Mouse (Mus musculus) kidney, adult 8-10 months (tissue): ENCODE measurements around the gene Scfd2.

ENCODE experiments used
- DNase-seq, 2 experiments: peaks; one replicate each; pipeline ENCODE4 v3.0.0; 2022

The Scfd2 gene

GRCm38 (mm10) chr5:74363296-74363695, 168.3 kb downstream of the Scfd2 start:
- DNase-seq: no peak

DNA sequence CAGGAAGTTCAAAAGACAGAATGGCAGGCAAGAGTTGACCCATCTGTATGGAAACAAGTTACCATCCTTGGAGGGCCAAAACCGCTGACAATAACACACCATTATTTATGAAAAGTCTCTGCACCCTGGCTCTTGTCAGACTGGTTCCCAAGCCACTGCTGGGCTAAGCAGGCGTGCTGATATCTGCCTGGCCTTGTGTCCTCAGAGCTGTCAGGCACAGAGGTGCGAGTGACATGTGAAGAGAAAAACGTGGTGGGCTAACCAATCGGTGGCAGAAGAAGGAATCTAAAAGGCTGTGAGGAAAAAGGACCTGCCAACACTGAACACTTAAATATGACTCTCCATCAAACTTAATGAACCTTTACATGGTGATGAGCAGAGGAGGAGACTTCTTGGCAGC, 170.0 kb downstream of the Scfd2 start:
- no peak for DNase-seq

DNA sequence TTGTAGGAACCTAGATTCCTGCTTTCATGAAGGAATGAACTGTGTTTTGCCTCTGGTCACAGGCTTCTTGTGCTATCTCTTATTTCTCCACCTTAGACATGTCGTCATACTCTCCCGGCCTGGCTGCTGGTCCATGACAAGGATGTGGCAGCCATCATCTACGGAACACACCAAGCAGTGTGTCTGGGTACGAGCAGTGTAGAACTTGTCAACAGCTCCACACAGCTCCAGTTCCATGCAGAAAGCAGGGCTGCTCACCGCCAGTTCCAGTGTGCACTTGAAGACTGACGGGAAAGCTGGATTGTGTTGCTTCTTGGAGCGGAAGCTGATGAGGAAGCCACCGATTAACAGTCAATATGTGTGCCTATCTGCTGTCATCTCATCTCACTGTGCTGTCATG, 173.5 kb downstream of the Scfd2 start:
- no peak for DNase-seq

DNA sequence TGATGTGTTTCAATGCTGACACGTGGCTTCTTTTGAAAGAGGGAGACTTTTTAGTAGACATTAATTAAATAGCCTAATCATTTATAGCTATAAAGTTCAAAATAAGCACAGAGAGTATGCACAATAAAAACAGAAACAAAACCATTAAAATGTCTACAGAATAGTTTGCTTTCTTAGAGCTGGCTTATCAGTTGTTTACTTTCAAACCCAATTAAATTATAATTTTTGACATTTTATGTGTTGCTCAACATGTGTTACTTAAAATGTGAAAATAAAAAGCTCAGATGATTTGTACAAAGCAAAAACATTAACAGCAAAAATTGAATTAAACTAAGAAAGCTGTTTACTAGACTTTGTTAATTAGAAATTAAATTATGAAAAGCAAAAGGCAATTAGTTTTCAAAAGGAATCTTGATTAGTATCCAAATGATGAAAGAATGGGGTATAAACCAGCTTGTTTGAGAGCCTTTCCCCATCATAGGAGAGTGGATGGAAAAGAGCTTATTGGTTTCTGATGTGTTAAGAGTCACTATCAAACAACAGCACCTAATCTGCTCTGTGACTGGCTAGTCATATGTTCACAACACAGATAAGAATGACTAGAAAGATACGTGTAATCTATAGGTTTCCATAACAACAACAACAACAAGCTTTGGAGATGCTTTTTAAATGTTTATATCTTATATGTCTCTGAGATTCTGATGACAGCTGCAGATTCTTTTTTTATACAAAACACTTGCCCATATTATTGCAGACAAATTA, 176.0 kb downstream of the Scfd2 start:
- DNase-seq: no peak

DNA sequence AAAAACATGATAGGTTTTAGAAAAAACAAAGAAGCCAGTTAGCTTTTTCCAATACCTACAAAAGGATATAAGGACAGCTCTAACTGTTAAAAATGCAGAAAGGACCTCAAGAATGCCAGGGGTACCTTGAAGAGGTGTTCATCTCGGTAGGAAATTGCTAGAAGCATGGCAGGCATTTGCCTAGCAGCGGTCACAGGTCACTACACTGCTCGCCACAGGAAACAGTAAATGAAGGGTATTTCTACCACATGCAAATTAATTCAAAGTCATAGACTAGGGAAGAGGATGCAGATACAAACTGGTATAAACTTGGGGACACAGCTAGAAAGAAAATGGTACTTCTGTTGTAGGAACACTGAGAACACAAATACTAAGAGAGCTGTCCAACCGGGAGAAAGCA, 180.7 kb downstream of the Scfd2 start:
- no peak for DNase-seq

DNA sequence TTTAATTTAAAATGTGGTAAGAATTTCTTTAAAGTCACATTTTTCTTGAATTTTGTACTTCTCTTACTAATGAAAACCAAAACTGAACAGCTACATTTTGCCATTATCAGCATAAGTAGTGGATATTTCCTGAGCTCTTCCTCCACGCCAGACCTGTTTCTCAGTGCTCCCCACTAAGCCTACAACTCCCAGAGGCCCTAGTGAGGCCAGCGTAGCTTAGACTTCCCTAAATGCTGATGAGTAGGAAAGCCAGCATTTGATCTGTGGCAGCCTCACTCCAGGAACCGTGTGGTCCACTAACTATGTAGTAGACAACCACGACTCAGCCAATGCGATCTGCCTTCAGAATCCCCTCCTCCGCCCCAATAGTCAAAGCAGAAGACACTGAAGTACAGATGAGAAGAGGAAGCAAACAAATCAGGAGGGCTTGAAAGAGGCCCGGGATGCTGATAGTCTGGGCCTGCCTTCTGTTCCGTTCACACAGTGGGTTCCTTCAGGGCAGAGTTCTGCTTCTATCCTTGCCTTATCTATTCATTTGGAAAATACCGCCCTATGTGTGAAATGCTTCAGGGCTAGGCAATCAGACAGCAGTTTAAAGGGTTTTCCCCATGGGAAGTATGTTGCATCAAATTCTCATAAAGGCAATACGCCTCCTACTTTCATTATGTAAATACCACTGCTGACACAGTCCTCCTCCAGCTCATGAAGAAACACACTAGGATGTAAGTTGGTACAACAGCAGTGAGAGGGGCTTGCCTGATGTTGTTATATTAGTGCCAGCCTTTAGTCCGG, 183.3 kb downstream of the Scfd2 start:
- no peak for DNase-seq

GRCm38 (mm10) chr5:74343045-74343444, 188.5 kb downstream of the Scfd2 start:
- no peak for DNase-seq

- no peak for DNase-seq
Measured at GRCm38 (mm10) chr5:74342557-74342956, 189.0 kb downstream of the Scfd2 start.

DNA sequence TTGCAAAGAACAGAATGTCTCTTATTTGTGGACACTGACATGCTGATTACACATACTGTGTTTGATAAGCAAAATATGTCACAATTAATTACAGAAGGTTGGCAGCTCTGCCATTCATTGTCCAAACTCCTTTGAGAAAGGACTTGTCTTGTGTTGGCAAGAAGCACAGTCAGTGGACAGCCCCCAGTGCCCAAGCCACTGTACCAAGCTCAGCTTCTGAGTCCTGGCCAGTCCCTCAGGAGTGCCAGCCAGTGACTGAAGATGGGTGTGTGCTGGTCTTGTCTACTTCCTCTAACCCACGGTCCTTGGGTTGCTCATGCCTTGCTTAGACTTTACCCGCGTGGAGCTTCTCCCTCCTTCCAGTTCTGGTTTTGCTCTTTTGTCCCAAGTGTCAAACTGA, 194.1 kb downstream of the Scfd2 start:
- no peak for DNase-seq

DNA sequence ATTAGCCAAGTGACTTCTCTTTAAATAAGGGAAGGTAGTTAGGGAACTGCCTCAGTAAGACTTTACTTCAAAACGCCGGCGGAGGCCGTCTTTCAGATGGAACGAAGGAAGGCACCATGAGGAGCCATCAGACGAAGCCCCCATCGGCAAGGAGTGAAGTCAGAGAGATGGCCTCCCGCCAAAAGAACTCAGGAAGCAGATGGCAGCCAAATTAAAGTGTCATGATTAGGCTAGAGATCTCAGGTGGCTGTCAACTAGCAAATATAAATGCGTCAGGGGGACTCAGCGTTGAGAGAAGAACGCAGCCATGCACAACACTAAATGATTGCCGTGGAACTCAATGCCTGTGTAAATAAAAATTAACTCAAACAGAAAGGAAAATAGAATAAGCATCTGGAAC, 194.8 kb downstream of the Scfd2 start:
- no peak for DNase-seq

- no peak for DNase-seq
Measured at GRCm38 (mm10) chr5:74333258-74333657, 198.3 kb downstream of the Scfd2 start.

DNA sequence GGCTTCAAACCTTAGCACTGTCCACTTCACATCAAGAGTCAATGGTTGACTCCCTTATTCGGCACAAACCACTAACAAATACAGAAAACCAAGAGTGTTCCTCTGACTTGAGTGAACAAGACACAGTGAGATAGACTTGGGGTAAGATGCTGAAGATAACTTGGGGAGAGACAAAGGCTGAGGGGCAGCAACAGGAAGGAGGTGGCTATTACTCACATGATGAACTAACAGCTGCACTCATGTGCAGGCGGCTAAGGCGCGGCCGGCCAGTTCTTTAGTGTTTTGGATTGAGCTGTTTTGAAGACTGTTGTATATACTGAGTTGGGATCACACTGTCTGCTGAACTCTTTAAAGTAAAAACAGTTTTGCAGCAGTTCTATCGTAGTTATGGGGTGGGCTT, 205.3 kb downstream of the Scfd2 start:
- DNase-seq: no peak

DNA sequence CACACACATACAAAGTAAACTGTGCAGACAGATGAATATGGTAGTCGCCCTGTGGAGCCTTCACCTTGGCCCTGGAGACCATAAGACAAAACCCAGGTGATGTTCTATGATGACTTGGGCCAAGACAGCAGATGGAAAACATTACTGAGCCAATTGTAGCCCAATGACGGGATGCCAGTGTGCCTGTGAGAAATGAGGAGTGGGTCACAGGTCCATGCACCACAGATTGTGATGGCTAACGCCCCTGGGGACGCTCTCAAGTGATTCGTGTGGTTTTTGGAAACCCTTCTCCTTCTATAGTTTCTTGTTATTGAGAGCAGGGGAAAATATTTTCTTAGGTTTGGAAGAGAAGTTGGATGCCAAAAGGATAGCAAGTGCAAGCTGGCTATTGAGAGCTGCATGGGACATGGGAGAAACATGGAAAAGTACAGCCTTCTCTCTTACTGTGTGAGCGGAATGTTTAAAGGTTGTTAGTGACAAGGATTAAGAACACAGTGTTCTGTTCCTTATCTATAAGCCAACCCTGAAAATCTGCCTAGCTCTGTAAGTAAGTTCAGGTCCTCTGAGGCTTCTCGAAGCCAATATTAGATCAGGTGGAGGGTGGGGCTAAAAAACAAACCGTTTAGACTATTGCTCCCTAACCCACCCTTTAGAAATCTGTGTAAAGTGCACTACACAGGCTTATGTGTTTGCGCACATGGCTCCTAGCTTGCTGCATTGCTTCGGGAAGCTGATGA, 210.4 kb downstream of the Scfd2 start:
- DNase-seq: no peak

DNA sequence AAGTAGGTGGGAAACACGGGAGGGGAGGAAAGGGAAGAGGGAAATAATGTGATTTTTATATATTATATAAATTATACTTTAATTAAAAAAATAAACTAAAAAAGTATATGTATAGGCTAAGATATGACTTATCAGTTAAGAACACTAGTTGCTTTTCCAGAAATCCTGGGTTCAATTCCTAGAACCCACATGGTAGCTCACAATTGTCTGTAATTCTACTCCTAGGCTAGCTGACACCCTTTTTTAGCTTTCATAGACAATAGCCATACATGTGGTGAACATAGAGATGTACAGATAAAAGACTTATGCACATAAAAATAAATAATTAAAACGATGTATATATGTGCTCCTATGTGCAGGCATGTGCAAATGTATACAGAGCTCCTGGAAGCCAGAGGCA, 212.0 kb downstream of the Scfd2 start:
- no peak for DNase-seq

- DNase-seq: no peak
Measured at GRCm38 (mm10) chr5:74317174-74317573, 214.4 kb downstream of the Scfd2 start.

GRCm38 (mm10) chr5:74316333-74316945, 215.1 kb downstream of the Scfd2 start:
- no peak for DNase-seq

- DNase-seq: peak in 1 of 2 experiments; percentile 18
Measured at GRCm38 (mm10) chr5:74315471-74316245, 215.9 kb downstream of the Scfd2 start.

DNA sequence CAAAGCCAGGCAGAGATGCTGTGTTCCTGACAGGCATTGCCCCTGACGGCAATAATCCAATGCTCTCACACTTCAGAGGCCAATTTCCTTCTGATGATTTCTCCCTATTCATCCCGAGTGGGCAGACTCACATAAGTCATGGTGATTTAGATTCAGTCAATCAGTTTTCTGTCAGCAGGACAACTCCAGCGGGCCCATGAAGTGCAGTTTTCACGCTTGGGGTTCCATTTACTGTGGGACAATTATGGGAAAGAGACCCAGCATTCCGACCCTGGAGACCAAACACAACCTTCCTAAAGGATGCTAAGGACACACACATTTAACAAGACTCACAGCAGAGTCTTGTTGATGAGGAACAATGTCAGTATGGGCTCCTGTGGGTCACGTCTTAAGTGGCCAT, 217.1 kb downstream of the Scfd2 start:
- DNase-seq: no peak

DNA sequence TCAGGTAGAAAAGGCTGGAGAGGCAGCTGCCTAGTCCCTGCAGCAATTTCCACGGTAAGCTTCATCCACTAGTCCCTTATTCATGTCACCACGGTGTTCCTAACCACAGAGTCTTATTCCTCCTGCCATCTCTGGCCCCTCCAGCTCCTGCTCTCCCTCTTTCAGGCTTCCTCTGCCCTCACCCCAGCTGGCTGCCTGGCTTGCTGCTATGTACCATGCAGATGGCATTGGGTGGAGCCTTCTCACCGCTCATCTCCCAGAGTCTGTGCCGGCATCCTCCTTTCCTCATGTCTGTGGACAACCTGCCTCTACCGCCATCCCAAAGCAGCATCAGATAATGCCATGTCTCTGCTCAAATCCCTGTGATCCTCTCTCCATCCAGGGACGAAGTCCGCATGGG, 218.0 kb downstream of the Scfd2 start:
- DNase-seq: no peak

- no peak for DNase-seq
Measured at GRCm38 (mm10) chr5:74311865-74312264, 219.7 kb downstream of the Scfd2 start.

GRCm38 (mm10) chr5:74311200-74311825, 220.2 kb downstream of the Scfd2 start:
- DNase-seq: peak; percentile 32 to 38

- no peak for DNase-seq
Measured at GRCm38 (mm10) chr5:74310101-74310500, 221.5 kb downstream of the Scfd2 start.
